Mouse (Mus musculus): ENCODE measurements around the gene Cul9. TPM values are rescaled to one million over a fixed set of nuclear protein-coding genes. Genes with fewer than 3 reads are reported as not detected.
"Not testable (repeated sequence)": the region's sequence is repeated elsewhere in the genome, so short reads cannot be mapped to it uniquely, and the experiment has no call there.

Gene Cul9
- polyA plus RNA-seq, 1 experiment from 2014 or later: 7.6 TPM

DNA sequence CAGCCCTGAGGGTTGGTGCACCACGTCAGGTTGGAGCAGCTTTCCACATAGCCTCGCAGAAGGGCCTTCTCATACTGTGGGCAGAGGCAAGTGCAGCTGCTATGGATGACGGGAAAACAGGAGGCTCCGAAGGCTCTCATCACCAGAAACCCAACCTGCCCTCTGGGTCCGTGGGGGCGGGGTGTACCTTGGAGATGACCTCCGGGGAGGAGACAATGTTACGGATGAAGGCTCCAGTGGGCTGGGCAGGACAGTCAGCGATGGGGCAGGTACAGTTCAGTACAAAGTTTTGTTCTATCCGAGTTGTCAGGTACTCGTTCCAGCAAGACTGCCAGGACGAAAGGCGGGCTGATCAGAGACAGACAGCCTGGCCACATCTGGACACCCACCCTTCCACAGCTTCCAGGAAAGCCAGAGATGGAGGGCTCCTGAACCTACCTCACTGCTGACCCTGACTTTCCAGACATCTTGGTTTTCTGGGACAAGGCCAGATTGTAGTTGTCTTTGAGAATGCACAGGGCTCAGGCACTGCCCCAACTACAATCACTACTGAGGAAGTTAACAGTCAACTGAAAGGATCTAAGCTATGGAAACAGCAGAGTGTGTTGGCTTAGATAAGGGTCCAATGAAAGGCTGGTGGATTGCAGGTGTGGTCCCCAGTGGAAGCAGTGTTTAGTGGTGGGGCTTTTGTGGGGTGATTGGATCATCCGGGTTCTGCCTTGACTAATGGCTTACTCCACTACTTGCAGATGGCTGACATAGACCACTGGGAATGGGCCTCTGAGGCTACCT is 42.1 kb downstream of the Cul9 start:
- Histone ChIP-seq H3K4me1 (ENCODE audit: control insufficient read depth, insufficient read depth, low read length) (no peaks in the 10 kb centered on the region), H3K4me2 (ENCODE audit: low read length) (no peak overlapping the region), H3K36me3 (ENCODE audit: control insufficient read depth, insufficient read depth, low read length) (peaks cover 20% of the 10 kb centered on the region), H3K27ac (ENCODE audit: low read depth, low read length) (no peak overlapping the region), H3K9ac (ENCODE audit: low read length) (no peak overlapping the region), H3K4me3 (ENCODE audit: low read depth, low read length) (no peak overlapping the region), H3K9me3 (replicated peaks; ENCODE audit: control insufficient read depth, low read length) (no peaks in the 10 kb centered on the region), H3K27me3 (replicated peaks; ENCODE audit: control insufficient read depth, insufficient read depth, low read length) (no peaks in the 10 kb centered on the region)
- DNase-seq (ENCODE audit: low spot score) (no peak), ATAC-seq (no peak)
- 85% methylated on average over 14 of the region's 14 CpGs for WGBS

DNA sequence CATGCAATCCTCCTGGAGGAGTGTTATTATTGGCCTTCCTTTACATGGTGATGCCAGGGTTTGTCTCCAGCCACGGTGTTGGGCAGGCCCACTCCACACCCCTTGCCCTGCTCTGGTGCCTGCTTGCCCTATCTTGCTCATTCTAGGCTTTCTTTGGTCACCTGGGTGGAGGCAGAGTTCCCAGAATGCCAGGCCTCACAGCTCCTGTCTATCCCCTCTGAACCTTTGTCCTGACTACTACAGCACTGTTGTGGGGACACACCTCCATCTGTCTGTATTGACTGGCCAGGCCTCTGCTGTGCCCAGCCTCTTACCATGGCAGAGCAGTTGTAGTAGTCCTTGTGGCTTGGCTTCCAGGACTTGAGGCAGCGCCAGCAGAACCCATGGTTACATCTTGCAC is 43.4 kb downstream of the Cul9 start:
- no peak overlapping the region for H3K9ac ChIP-seq (ENCODE audit: low read length)
- no peak overlapping the region for H3K27ac ChIP-seq (ENCODE audit: low read depth, low read length)
- no peak overlapping the region for H3K4me2 ChIP-seq (ENCODE audit: low read length)
- ATAC-seq (no peak), DNase-seq (ENCODE audit: low spot score) (no peak)
- H3K4me1 ChIP-seq (ENCODE audit: control insufficient read depth, insufficient read depth, low read length): no peaks in the 10 kb centered on the region
- peaks cover 20% of the 10 kb centered on the region for H3K36me3 ChIP-seq (ENCODE audit: control insufficient read depth, insufficient read depth, low read length)
- 95% methylated on average over 2 of the region's 2 CpGs for WGBS
- no peak overlapping the region for H3K4me3 ChIP-seq (ENCODE audit: low read depth, low read length)
- H3K27me3 ChIP-seq (replicated peaks; ENCODE audit: control insufficient read depth, insufficient read depth, low read length): no peaks in the 10 kb centered on the region
- no peaks in the 10 kb centered on the region for H3K9me3 ChIP-seq (replicated peaks; ENCODE audit: control insufficient read depth, low read length)

DNA sequence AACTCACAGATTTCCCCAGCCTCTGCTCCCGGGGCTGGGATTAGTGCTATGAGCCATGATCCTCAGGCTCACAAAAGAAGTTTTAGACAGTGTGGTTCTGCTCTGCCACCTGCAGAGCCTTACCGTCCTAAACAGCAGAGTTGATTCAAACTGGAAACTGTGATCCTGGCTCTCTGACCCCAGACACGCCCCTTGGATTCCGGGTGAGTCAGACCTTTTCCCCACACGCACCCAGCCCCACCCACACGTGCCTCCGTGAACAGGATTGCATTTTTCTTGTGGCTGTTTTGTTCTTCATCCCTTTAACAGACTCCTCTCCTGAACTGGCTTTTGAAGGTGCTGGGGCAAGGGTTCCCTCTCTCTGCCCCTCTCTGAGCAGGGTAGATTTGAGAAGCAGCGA is 48.2 kb downstream of the Cul9 start:
- Histone ChIP-seq H3K4me2 (ENCODE audit: low read length) (no peak overlapping the region; the same call in 1 of the 2 replicates), H3K9ac (ENCODE audit: low read length) (no peak overlapping the region), H3K27ac (ENCODE audit: low read depth, low read length) (no peak overlapping the region), H3K36me3 (ENCODE audit: control insufficient read depth, insufficient read depth, low read length) (peaks cover 20% of the 10 kb centered on the region; the same call in 1 of the 2 replicates), H3K4me1 (ENCODE audit: control insufficient read depth, insufficient read depth, low read length) (no peaks in the 10 kb centered on the region), H3K4me3 (ENCODE audit: low read depth, low read length) (no peak overlapping the region), H3K9me3 (replicated peaks; ENCODE audit: control insufficient read depth, low read length) (no peaks in the 10 kb centered on the region), H3K27me3 (replicated peaks; ENCODE audit: control insufficient read depth, insufficient read depth, low read length) (no peaks in the 10 kb centered on the region; the same call in 1 of the 2 replicates)
- DNase-seq (ENCODE audit: low spot score) (no peak), ATAC-seq (no peak)
- WGBS: 51% methylated on average over 8 of the region's 8 CpGs

DNA sequence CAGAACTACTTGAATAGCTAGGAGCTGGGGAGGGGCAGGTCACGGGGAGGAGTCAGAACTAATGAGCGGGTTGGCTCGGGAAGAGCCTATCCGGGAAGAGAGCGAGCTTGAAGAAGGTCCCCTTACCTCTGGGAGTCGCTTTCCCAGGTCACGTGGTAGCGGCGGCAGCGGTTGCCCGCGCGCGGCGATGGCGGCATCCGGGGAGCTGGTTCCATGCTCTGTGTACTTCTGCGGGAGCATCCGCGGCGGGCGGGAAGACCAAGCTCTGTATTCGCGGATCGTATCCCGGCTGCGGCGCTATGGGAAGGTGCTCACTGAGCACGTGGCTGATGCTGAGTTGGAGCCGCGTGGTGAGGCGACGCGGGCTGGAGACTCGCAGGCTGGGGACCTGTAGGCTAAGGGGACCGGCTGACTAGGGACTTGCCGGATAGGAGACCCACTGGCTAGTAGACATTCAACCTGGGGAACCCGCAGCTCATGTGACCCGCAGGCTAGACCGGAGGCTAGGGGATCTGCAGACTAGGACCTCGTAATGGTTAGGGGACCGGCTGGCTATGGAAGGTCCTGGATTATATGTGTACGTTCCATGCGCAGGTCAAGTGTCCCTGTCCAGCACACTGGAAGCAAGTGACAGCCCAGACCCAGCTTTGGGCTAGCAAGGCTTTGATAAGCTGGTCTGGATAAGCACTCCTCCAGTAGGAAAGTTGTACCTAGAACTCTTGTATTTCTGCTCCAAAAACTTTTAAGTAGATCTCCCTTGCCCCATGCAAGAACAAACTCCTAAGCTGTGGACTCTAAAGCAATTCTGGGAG is 49.4 kb downstream of the Cul9 start, which contains the start of gene Dnph1:
Gene Dnph1 (plus strand): TSS at position 89 of the 812 bp plus-strand sequence.
- Histone ChIP-seq H3K4me2 (ENCODE audit: low read length) (peak within 1 kb of the TSS; percentile 88), H3K27me3 (replicated peaks; ENCODE audit: control insufficient read depth, insufficient read depth, low read length) (peaks cover 4% of the 10 kb centered on the region), H3K9ac (ENCODE audit: low read length) (peak within 1 kb of the TSS; percentile 85), H3K4me1 (ENCODE audit: control insufficient read depth, insufficient read depth, low read length) (no peaks in the 10 kb centered on the region), H3K27ac (ENCODE audit: low read depth, low read length) (no peak within 1 kb of the TSS), H3K9me3 (replicated peaks; ENCODE audit: control insufficient read depth, low read length) (no peaks in the 10 kb centered on the region), H3K4me3 (ENCODE audit: low read depth, low read length) (peak within 1 kb of the TSS; percentile 53), H3K36me3 (ENCODE audit: control insufficient read depth, insufficient read depth, low read length) (peaks cover 15% of the 10 kb centered on the region; the same call in 1 of the 2 replicates)
- DNase-seq (ENCODE audit: low spot score) (peak; percentile 96), ATAC-seq (peak; percentile 99)
- WGBS: under 1% methylated on average over 44 of the region's 44 CpGs

DNA sequence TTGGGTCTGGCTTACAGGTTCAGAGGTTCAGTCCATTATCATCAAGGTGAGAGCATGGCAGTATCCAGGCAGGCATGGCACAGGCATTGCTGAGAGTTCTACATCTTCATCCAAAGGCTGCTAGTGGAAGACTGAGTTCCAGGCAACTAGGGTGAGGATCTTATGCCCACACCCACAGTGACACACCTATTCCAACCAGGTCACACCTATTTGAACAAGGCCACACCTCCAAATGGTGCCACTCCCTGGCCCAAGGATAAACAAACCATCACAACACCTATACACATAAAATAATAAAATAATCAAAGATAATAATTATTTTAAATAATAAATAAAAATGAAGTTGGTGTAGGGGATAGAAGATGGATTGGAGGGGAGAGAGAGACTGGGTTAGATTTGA is 50.1 kb downstream of the Cul9 start:
- H3K4me2 ChIP-seq (ENCODE audit: low read length); H3K9ac ChIP-seq (ENCODE audit: low read length); H3K27me3 ChIP-seq (replicated peaks; ENCODE audit: control insufficient read depth, insufficient read depth, low read length); H3K4me1 ChIP-seq (ENCODE audit: control insufficient read depth, insufficient read depth, low read length); H3K27ac ChIP-seq (ENCODE audit: low read depth, low read length); H3K9me3 ChIP-seq (replicated peaks; ENCODE audit: control insufficient read depth, low read length); H3K4me3 ChIP-seq (ENCODE audit: low read depth, low read length); DNase-seq (ENCODE audit: low spot score): not testable (repeated sequence)
- ATAC-seq: peak; percentile 6
- H3K36me3 ChIP-seq (ENCODE audit: control insufficient read depth, insufficient read depth, low read length): peaks cover 10% of the 10 kb centered on the region; the same call in 1 of the 2 replicates

DNA sequence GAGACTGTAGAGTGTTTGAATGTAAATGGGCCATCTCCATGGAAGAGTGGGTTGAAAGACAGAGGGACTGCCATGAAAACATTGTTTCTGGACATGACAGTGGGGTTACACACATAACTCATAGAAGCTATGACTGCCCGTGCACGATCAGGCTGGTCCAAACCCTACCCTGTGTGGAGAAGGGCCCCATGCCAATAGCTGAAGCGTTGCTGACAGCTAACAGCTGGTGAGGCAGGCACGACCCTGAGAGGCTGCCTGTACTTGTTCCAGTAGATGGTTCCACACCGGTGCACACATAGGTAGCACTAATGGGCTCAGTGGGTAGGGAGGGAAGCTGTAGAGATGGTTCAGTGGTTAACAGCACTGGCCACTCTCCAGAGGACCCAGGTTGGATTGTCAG is 50.7 kb downstream of the Cul9 start:
- Histone ChIP-seq H3K4me1 (ENCODE audit: control insufficient read depth, insufficient read depth, low read length) (no peaks in the 10 kb centered on the region), H3K4me2 (ENCODE audit: low read length) (no peak overlapping the region), H3K9me3 (replicated peaks; ENCODE audit: control insufficient read depth, low read length) (no peaks in the 10 kb centered on the region), H3K9ac (ENCODE audit: low read length) (no peak overlapping the region), H3K4me3 (ENCODE audit: low read depth, low read length) (no peak overlapping the region), H3K27ac (ENCODE audit: low read depth, low read length) (no peak overlapping the region), H3K27me3 (replicated peaks; ENCODE audit: control insufficient read depth, insufficient read depth, low read length) (peaks cover 4% of the 10 kb centered on the region), H3K36me3 (ENCODE audit: control insufficient read depth, insufficient read depth, low read length) (peaks cover 6% of the 10 kb centered on the region; the same call in 1 of the 2 replicates)
- no peak for DNase-seq (ENCODE audit: low spot score)
- 82% methylated on average over 5 of the region's 5 CpGs for WGBS
- no peak for ATAC-seq

DNA sequence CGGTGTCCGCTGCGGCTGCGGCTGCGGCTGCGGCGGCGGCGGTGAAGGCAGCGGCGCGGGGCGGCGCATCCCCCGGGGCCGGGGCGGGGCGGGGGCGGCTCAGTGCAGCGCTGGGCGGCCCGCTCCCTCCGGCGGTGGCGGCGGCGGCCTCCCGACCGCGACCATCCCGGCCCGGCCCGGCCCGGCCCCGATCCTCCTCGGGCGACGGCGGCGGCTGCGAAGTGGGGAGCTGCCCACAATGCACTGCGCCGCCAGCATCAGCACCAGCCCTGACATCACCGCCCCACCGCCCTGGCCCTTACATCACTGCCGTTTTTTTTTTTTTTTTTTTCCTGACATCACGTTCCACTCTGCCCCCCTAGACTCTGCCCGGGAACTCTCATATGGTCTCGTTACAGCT is 58.8 kb downstream of the Cul9 start, which contains the start of gene Ttbk1:
Gene Ttbk1 (minus strand): TSS at position 245 of the 400 bp plus-strand sequence.
- H3K9ac ChIP-seq (ENCODE audit: low read length): peak within 1 kb of the TSS; percentile 95
- peak; percentile 82 for ATAC-seq
- peak within 1 kb of the TSS; percentile 73 for H3K4me3 ChIP-seq (ENCODE audit: low read depth, low read length)
- peak within 1 kb of the TSS; percentile 27; the same call in 1 of the 2 replicates for H3K27ac ChIP-seq (ENCODE audit: low read depth, low read length)
- peak within 1 kb of the TSS; percentile 81 for H3K4me2 ChIP-seq (ENCODE audit: low read length)
- WGBS: 0% methylated on average over 8 of the region's 49 CpGs
- peaks cover 31% of the 10 kb centered on the region for H3K4me1 ChIP-seq (ENCODE audit: control insufficient read depth, insufficient read depth, low read length)
- peak; percentile 80 for DNase-seq (ENCODE audit: low spot score)
- 0 out of 2 replicates have a peak, but pooled peaks cover 6% of the 10 kb centered on the region for H3K36me3 ChIP-seq (ENCODE audit: control insufficient read depth, insufficient read depth, low read length)
- H3K9me3 ChIP-seq (replicated peaks; ENCODE audit: control insufficient read depth, low read length): no peaks in the 10 kb centered on the region
- peaks cover 2% of the 10 kb centered on the region for H3K27me3 ChIP-seq (replicated peaks; ENCODE audit: control insufficient read depth, insufficient read depth, low read length)

DNA sequence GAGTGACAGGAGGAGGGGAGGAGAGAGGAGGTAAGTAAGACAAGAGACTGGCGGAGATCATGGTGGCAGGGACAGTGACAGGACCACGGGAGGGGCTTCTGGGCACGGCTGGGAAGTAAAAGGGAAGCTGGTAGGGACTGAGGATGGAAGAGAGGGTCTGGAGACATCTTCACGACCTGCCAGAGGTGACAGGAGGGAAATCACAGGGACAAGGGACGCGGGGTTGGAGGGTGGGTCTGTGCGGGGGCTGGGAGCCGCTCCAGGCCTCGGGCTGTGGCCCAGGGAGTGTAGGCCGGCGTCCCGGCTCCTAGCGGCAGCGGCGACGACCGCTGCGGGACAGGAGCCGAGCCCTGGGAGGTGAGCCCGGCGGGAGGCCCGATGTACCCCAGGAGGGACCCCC is 59.2 kb downstream of the Cul9 start:
- Histone ChIP-seq H3K27me3 (replicated peaks; ENCODE audit: control insufficient read depth, insufficient read depth, low read length) (no peaks in the 10 kb centered on the region; the same call in 1 of the 2 replicates), H3K4me3 (ENCODE audit: low read depth, low read length) (peak overlapping the region; percentile 73), H3K9ac (ENCODE audit: low read length) (peak overlapping the region; percentile 95), H3K9me3 (replicated peaks; ENCODE audit: control insufficient read depth, low read length) (no peaks in the 10 kb centered on the region), H3K4me1 (ENCODE audit: control insufficient read depth, insufficient read depth, low read length) (peaks cover 31% of the 10 kb centered on the region), H3K4me2 (ENCODE audit: low read length) (peak overlapping the region; percentile 81), H3K27ac (ENCODE audit: low read depth, low read length) (peak overlapping the region; percentile 27; the same call in 1 of the 2 replicates), H3K36me3 (ENCODE audit: control insufficient read depth, insufficient read depth, low read length) (0 out of 2 replicates have a peak, but pooled peaks cover 6% of the 10 kb centered on the region)
- ATAC-seq (peak; percentile 41), DNase-seq (ENCODE audit: low spot score) (no peak)
- WGBS: 2% methylated on average over 7 of the region's 22 CpGs
